Mouse (Mus musculus): ENCODE measurements at regions not wholly inside any gene's neighbourhood (a gene's known extent, or its start where the extent isn't known, plus 50 kb on each side); places are given as distances from the start of the nearest gene placed in this dataset.

GRCm38 (mm10) chr17:63680479-63680878, 180.7 kb upstream of the Fbxl17 start:
- no peak for ATAC-seq (ENCODE audit: low FRiP score)
- H3K4me3 ChIP-seq (ENCODE audit: low read depth, low read length): no peak overlapping the region

GRCm38 (mm10) chr17:63683345-63683744, 179.5 kb upstream of the Fer start:
- 80% methylated on average over 9 of the region's 9 CpGs for WGBS
- no peak for DNase-seq (ENCODE audit: low spot score)

More at GRCm38 (mm10) chr17:63680479-63680878, 180.7 kb upstream of the Fbxl17 start:
- Histone ChIP-seq H3K4me1 (ENCODE audit: insufficient read depth, low read length) (no peaks in the 10 kb centered on the region), H3K9ac (replicated peaks; ENCODE audit: low read length, poor library complexity, severe bottlenecking) (no peak overlapping the region), H3K27ac (ENCODE audit: low read depth, low read length) (no peak overlapping the region), H3K9me3 (ENCODE audit: low read length) (no peaks in the 10 kb centered on the region), H3K27me3 (ENCODE audit: insufficient read depth, low read length) (no peaks in the 10 kb centered on the region), H3K36me3 (ENCODE audit: insufficient read depth, low read length) (no peaks in the 10 kb centered on the region), H3K4me2 (ENCODE audit: low read depth, low read length, poor library complexity, severe bottlenecking) (no peak overlapping the region)
- 81% methylated on average over 3 of the region's 3 CpGs for WGBS
- no peak for TF ChIP-seq CTCF (IDR thresholded peaks at IDR 0.05)
- DNase-seq (ENCODE audit: low spot score): no peak

GRCm38 (mm10) chr17:63684026-63684425, 178.8 kb upstream of the Fer start:
- H3K27ac ChIP-seq (ENCODE audit: low read depth, low read length): no peak overlapping the region
- no peaks in the 10 kb centered on the region for H3K9me3 ChIP-seq (ENCODE audit: low read length)
- H3K9ac ChIP-seq (replicated peaks; ENCODE audit: low read length, poor library complexity, severe bottlenecking): no peak overlapping the region
- H3K4me2 ChIP-seq (ENCODE audit: low read depth, low read length, poor library complexity, severe bottlenecking): no peak overlapping the region
- no peak for ATAC-seq (ENCODE audit: low FRiP score)
- no peak overlapping the region for H3K4me3 ChIP-seq (ENCODE audit: low read depth, low read length)
- no peaks in the 10 kb centered on the region for H3K4me1 ChIP-seq (ENCODE audit: insufficient read depth, low read length)
- 91% methylated on average over 3 of the region's 3 CpGs for WGBS
- no peaks in the 10 kb centered on the region for H3K27me3 ChIP-seq (ENCODE audit: insufficient read depth, low read length)
- no peak for DNase-seq (ENCODE audit: low spot score)
- H3K36me3 ChIP-seq (ENCODE audit: insufficient read depth, low read length): no peaks in the 10 kb centered on the region
- TF ChIP-seq CTCF (IDR thresholded peaks at IDR 0.05): no peak

More at GRCm38 (mm10) chr17:63683345-63683744, 179.5 kb upstream of the Fer start:
- Histone ChIP-seq H3K36me3 (ENCODE audit: insufficient read depth, low read length) (no peaks in the 10 kb centered on the region), H3K4me1 (ENCODE audit: insufficient read depth, low read length) (no peaks in the 10 kb centered on the region), H3K27ac (ENCODE audit: low read depth, low read length) (no peak overlapping the region), H3K9ac (replicated peaks; ENCODE audit: low read length, poor library complexity, severe bottlenecking) (no peak overlapping the region), H3K27me3 (ENCODE audit: insufficient read depth, low read length) (no peaks in the 10 kb centered on the region), H3K4me2 (ENCODE audit: low read depth, low read length, poor library complexity, severe bottlenecking) (no peak overlapping the region), H3K9me3 (ENCODE audit: low read length) (no peaks in the 10 kb centered on the region), H3K4me3 (ENCODE audit: low read depth, low read length) (no peak overlapping the region)
- peak; percentile 40 for TF ChIP-seq CTCF (IDR thresholded peaks at IDR 0.05)
- no peak for ATAC-seq (ENCODE audit: low FRiP score)

- Histone ChIP-seq H3K27ac (ENCODE audit: low read depth, low read length) (no peak overlapping the region), H3K36me3 (ENCODE audit: insufficient read depth, low read length) (no peaks in the 10 kb centered on the region), H3K4me1 (ENCODE audit: insufficient read depth, low read length) (no peaks in the 10 kb centered on the region), H3K9ac (replicated peaks; ENCODE audit: low read length, poor library complexity, severe bottlenecking) (no peak overlapping the region), H3K27me3 (ENCODE audit: insufficient read depth, low read length) (no peaks in the 10 kb centered on the region), H3K4me3 (ENCODE audit: low read depth, low read length) (no peak overlapping the region), H3K9me3 (ENCODE audit: low read length) (no peaks in the 10 kb centered on the region), H3K4me2 (ENCODE audit: low read depth, low read length, poor library complexity, severe bottlenecking) (no peak overlapping the region)
- DNase-seq (ENCODE audit: low spot score): peak; percentile 55
- WGBS: 32% methylated on average over 4 of the region's 4 CpGs
- TF ChIP-seq CTCF (IDR thresholded peaks at IDR 0.05): no peak
- ATAC-seq (ENCODE audit: low FRiP score): peak; percentile 76
These were observed 176.9 kb upstream of the Fer start for GRCm38 (mm10) chr17:63685956-63686355.

GRCm38 (mm10) chr17:63686361-63686760, 176.5 kb upstream of the Fer start:
- Histone ChIP-seq H3K4me2 (ENCODE audit: low read depth, low read length, poor library complexity, severe bottlenecking) (no peak overlapping the region), H3K4me3 (ENCODE audit: low read depth, low read length) (no peak overlapping the region), H3K27me3 (ENCODE audit: insufficient read depth, low read length) (no peaks in the 10 kb centered on the region), H3K4me1 (ENCODE audit: insufficient read depth, low read length) (no peaks in the 10 kb centered on the region), H3K27ac (ENCODE audit: low read depth, low read length) (no peak overlapping the region), H3K9me3 (ENCODE audit: low read length) (no peaks in the 10 kb centered on the region), H3K36me3 (ENCODE audit: insufficient read depth, low read length) (no peaks in the 10 kb centered on the region), H3K9ac (replicated peaks; ENCODE audit: low read length, poor library complexity, severe bottlenecking) (no peak overlapping the region)
- DNase-seq (ENCODE audit: low spot score) (no peak), ATAC-seq (ENCODE audit: low FRiP score) (no peak)
- no peak for TF ChIP-seq CTCF (IDR thresholded peaks at IDR 0.05)
- 69% methylated on average over 4 of the region's 4 CpGs for WGBS

GRCm38 (mm10) chr17:63689291-63689690, 173.6 kb upstream of the Fer start:
- H3K9ac ChIP-seq (replicated peaks; ENCODE audit: low read length, poor library complexity, severe bottlenecking): no peak overlapping the region
- 0 out of 2 replicates have a peak, but pooled peaks have one; percentile 6 for TF ChIP-seq CTCF (IDR thresholded peaks at IDR 0.05)
- no peak for ATAC-seq (ENCODE audit: low FRiP score)
- H3K4me3 ChIP-seq (ENCODE audit: low read depth, low read length): no peak overlapping the region
- H3K27ac ChIP-seq (ENCODE audit: low read depth, low read length): no peak overlapping the region
- DNase-seq (ENCODE audit: low spot score): no peak
- no peaks in the 10 kb centered on the region for H3K36me3 ChIP-seq (ENCODE audit: insufficient read depth, low read length)
- 78% methylated on average over 8 of the region's 8 CpGs for WGBS
- H3K4me1 ChIP-seq (ENCODE audit: insufficient read depth, low read length): no peaks in the 10 kb centered on the region
- no peaks in the 10 kb centered on the region for H3K9me3 ChIP-seq (ENCODE audit: low read length)
- no peaks in the 10 kb centered on the region for H3K27me3 ChIP-seq (ENCODE audit: insufficient read depth, low read length)
- H3K4me2 ChIP-seq (ENCODE audit: low read depth, low read length, poor library complexity, severe bottlenecking): no peak overlapping the region
